15 mouse cellular contexts compared by ENCODE assay signal in the genomic region with DNA sequence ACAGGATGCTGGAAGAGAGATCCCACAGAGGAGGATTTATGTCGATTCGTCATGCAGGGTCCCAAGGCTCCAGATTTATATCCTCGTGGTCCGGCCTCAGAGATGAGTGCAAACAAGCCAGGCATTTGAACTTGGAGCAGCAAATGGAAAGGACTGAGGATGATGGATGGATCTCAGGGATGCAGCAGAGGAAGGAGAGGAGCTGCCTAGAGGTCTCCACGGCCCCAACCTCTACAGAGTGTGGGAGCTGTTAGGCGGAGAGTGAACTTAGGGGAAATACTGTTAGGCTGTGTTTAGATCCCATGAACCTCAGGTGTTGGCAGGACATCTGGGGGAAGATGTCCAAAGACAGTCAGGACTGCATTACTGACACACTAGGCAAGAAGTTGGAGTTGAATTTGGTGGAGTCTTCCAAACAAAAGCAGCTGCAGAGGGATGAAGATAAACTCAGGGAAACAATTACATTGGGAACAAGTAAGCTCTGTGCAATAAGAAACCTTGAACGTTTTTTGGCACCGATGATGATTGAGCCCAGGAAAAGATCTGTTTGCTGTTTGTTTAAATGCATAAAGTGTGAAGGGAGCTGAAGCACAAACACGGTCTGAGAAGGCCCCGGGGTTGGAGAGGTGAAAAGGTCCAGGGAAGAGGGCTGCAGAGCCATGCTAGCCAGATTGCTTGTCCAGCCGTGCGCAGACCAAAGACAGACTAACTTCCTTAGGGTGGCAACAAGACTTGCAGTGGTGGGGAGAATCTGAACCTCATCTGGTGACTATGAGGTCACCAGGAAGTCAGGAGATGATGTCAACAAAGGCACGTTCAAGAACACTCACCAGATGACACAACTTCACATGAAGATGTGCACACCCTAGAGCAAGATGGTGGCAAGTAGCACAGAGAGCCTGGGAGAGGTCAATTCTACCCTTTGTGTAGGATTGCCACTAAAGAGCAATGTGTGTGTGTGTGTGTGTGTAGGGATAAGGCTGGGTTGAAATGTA.
DNase-seq lines count a peak whose midpoint lies in the region; ATAC-seq and TF ChIP-seq lines count a peak whose summit lies in the region.
"Had no signal": no experiment of that assay in that cellular context is flagged by ENCODE, and none has a peak within 500 bp of the region (broad histone marks: within the 10 kb centered on the region; RNA-seq: fewer than 3 reads in every experiment).

No protein-coding gene starts in this region.

- H3K4me3 ChIP-seq in gastrocnemius, adult 2 months = no peak overlapping the region
- no peak overlapping the region for H3K4me3 ChIP-seq in kidney, postnatal 0 days (replicated peaks; ENCODE audit: low read depth, low read length)
- H3K4me3 ChIP-seq in forebrain, embryonic 15.5 days = no peak overlapping the region
- H3K4me3 ChIP-seq in stomach, embryonic 14.5 days (ENCODE audit: low read depth, low read length) = no peak overlapping the region
- H3K4me3 ChIP-seq: myocyte had no signal

- ATAC-seq in kidney, postnatal 0 days (replicated peaks; ENCODE audit: low FRiP score, low read depth) = no peak
- no peak for ATAC-seq in forebrain, embryonic 15.5 days (replicated peaks)
- ATAC-seq in stomach, embryonic 14.5 days (ENCODE audit: insufficient number of reproducible peaks, insufficient read depth, low FRiP score, low read depth) = peak; percentile 49; the same call in 1 of the 2 replicates

- WGBS in kidney, postnatal 0 days = 43% methylated on average over 13 of the region's 13 CpGs
- 82% methylated on average over 13 of the region's 13 CpGs for WGBS in forebrain, embryonic 15.5 days
- 50% methylated on average over 13 of the region's 13 CpGs for WGBS in stomach, embryonic 14.5 days

- peaks cover 17% of the 10 kb centered on the region for H3K4me1 ChIP-seq in kidney, postnatal 0 days (replicated peaks; ENCODE audit: insufficient read depth, low read length)
- peaks cover 34% of the 10 kb centered on the region for H3K4me1 ChIP-seq in forebrain, embryonic 15.5 days
- no peaks in the 10 kb centered on the region; the same call in 1 of the 2 replicates for H3K4me1 ChIP-seq in stomach, embryonic 14.5 days (ENCODE audit: control insufficient read depth, insufficient read depth, low read length)

- no peak overlapping the region for H3K4me2 ChIP-seq in kidney, postnatal 0 days (ENCODE audit: low read length)
- H3K4me2 ChIP-seq in forebrain, embryonic 15.5 days (replicated peaks) = no peak overlapping the region
- no peak overlapping the region for H3K4me2 ChIP-seq in stomach, embryonic 14.5 days (replicated peaks; ENCODE audit: low read depth, low read length)

- DNase-seq in gastrocnemius, adult 2 months = no peak
- DNase-seq in gastrocnemius, postnatal 36 days = no peak
- peak; percentile 68 for DNase-seq in kidney, postnatal 0 days (ENCODE audit: low spot score)
- no peak for DNase-seq in kidney, postnatal 25 days
- DNase-seq in layer of hippocampus, postnatal 36 days = no peak
- DNase-seq in spleen, postnatal 10 days (ENCODE audit: low spot score in 2 of 2) = no peak
- DNase-seq: B cell, adult 2 months; heart, postnatal 4 days; kidney, adult 18-20 months; liver; spleen, adult 18-20 months; thymus, adult 2 months had no signal

- no peak for TF ChIP-seq CTCF in gastrocnemius, adult 2 months (IDR thresholded peaks at IDR 0.05)
- TF ChIP-seq CTCF in kidney, postnatal 0 days (IDR thresholded peaks at IDR 0.05; ENCODE audit: low read depth) = no peak

- no peaks in the 10 kb centered on the region for H3K36me3 ChIP-seq in kidney, postnatal 0 days (ENCODE audit: insufficient read depth, low read length)
- H3K36me3 ChIP-seq in forebrain, embryonic 15.5 days = no peaks in the 10 kb centered on the region
- H3K36me3 ChIP-seq in stomach, embryonic 14.5 days (ENCODE audit: control insufficient read depth, insufficient read depth, low read length) = no peaks in the 10 kb centered on the region

- H3K9ac ChIP-seq in kidney, postnatal 0 days (ENCODE audit: low read depth, low read length) = no peak overlapping the region
- no peak overlapping the region for H3K9ac ChIP-seq in forebrain, embryonic 15.5 days (replicated peaks)
- no peak overlapping the region for H3K9ac ChIP-seq in stomach, embryonic 14.5 days (replicated peaks; ENCODE audit: low read depth, low read length)

- intact Hi-C loops in gastrocnemius, adult 2 months (cut with DNase I) = no loop called here
- intact Hi-C loops in gastrocnemius, postnatal 36 days (cut with DNase I) = no loop called here

- H3K27me3 ChIP-seq in kidney, postnatal 0 days (ENCODE audit: insufficient read depth, low read length) = no peaks in the 10 kb centered on the region
- H3K27me3 ChIP-seq in forebrain, embryonic 15.5 days = no peaks in the 10 kb centered on the region
- H3K27me3 ChIP-seq in stomach, embryonic 14.5 days (ENCODE audit: control insufficient read depth, insufficient read depth, low read length) = no peaks in the 10 kb centered on the region

- peak overlapping the region; percentile 40; the same call in 1 of the 2 replicates for H3K27ac ChIP-seq in gastrocnemius, adult 2 months
- H3K27ac ChIP-seq in kidney, postnatal 0 days = no peak overlapping the region
- H3K27ac ChIP-seq in forebrain, embryonic 15.5 days (replicated peaks) = peak overlapping the region; percentile 31
- peak overlapping the region; percentile 39; the same call in 1 of the 2 replicates for H3K27ac ChIP-seq in stomach, embryonic 14.5 days (ENCODE audit: low read length)

- H3K9me3 ChIP-seq in kidney, postnatal 0 days (replicated peaks; ENCODE audit: low read length) = no peaks in the 10 kb centered on the region
- H3K9me3 ChIP-seq in forebrain, embryonic 15.5 days = no peaks in the 10 kb centered on the region
- H3K9me3 ChIP-seq in stomach, embryonic 14.5 days (ENCODE audit: control insufficient read depth, low read depth, low read length) = no peaks in the 10 kb centered on the region
